Mouse (Mus musculus) heart, embryonic 13.5 days (tissue): ENCODE results near the gene Pdcd4. TPM values are rescaled to one million over a fixed set of nuclear protein-coding genes. Genes with fewer than 3 reads are reported as not detected.
"Not testable (repeated sequence)": the region's sequence is repeated elsewhere in the genome, so short reads cannot be mapped to it uniquely, and the experiment has no call there.

Experiments
- ATAC-seq: fragments of 200-750 bp; cut with Nextera tagmentation; 2 replicates; pipeline ENCODE4 v1.8.0; 2017; ENCODE audit warnings: moderate TSS enrichment; ENCODE audit not compliant: insufficient number of reproducible peaks, low FRiP score, low TSS enrichment; ENCODE audit errors: extremely low read depth
- H3K27ac ChIP-seq: fragments of 300-500 bp; sonication (generic); replicated peaks from 2 replicates; pipeline ENCODE4 v1.5.1; 2015; ENCODE audit warnings: moderate library complexity, mild to moderate bottlenecking, inconsistent platforms
- H3K27me3 ChIP-seq: fragments of 300-500 bp; sonication (generic); replicated peaks from 2 replicates; pipeline ENCODE4 v1.6.1; 2015; ENCODE audit warnings: mild to moderate bottlenecking, inconsistent platforms
- H3K36me3 ChIP-seq: fragments of 300-500 bp; sonication (generic); 2 replicates; pipeline ENCODE4 v1.6.1; 2015; ENCODE audit warnings: mild to moderate bottlenecking, inconsistent platforms
- H3K4me1 ChIP-seq: fragments of 300-500 bp; sonication (generic); 2 replicates; pipeline ENCODE4 v1.6.1; 2015; ENCODE audit warnings: inconsistent platforms
- H3K4me2 ChIP-seq: fragments of 300-500 bp; sonication (generic); 2 replicates; pipeline ENCODE4 v1.6.1; 2015; ENCODE audit warnings: inconsistent platforms, mild to moderate bottlenecking, moderate library complexity
- H3K4me3 ChIP-seq: fragments of 300-500 bp; sonication (generic); 2 replicates; pipeline ENCODE4 v1.5.1; 2015; ENCODE audit warnings: moderate library complexity, mild to moderate bottlenecking, inconsistent platforms
- H3K9ac ChIP-seq: fragments of 300-500 bp; sonication (generic); 2 replicates; pipeline ENCODE4 v1.6.1; 2015; ENCODE audit warnings: inconsistent platforms, mild to moderate bottlenecking, moderate library complexity
- H3K9me3 ChIP-seq: fragments of 300-500 bp; sonication (generic); 2 replicates; pipeline ENCODE4 v1.6.1; 2016; ENCODE audit warnings: inconsistent platforms
- WGBS: fragments of 180-500 bp; shearing (Covaris S2); methylation state at CpG from one replicate; pipeline ENCODE4 v1.1.7; 2015; ENCODE audit warnings: mixed read lengths; 5-methylcytosine and 5-hydroxymethylcytosine counted together
- polyA plus RNA-seq: library from polyadenylated mRNA; unstranded; fragments of >200 nt; fragmentation: Nextera tagmentation; extraction: Ambion mirVana; gene quantifications from 2 replicates; pipeline ENCODE4 v1.2.1, GENCODE M21; 2015

The Pdcd4 gene
- polyA plus RNA-seq, 1 experiment from 2014 or later = 34.6 TPM

DNA sequence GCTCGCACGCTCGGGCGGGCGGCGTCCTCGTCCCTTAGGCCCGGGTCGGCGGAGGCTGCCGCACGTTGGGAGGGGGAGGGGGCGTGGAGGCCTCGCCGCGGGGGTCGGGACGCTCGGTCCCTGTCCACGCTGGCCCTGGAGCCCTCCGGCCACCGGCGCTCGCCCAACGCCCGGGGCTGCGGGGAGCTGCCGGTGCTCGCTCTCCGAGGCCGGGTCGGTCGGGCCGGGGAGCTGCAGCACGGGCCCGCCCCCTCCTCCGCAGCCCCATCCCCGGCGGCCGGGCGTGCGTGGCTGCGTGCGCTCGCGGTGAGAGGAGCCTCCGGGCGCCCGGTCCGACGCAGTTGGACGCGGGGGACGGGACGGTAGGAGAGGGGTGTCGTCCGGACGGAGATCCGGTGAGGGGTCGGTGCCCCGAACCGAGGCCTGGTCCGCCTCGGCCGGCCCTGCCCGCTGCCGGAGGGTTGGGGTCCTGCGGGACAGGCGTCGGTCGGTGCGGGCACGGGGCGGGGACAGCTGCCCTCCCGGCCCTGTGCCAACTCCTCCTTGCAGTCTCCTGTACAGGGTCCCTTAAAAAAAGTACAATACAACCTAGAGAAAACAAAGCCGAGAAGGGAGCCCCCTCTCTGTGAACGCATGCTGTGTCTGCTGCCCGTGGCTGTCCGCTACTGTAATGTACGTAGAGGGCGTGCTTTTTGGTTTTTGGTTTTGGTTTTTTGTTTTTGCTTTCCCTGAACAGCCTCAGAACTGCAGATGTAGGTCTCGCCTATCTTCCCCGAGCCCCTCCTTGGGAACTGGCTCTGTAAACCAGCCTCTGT lies 11.7 kb downstream of the Pdcd4 start:
- WGBS = under 1% methylated on average over 47 of the region's 83 CpGs
- H3K9ac ChIP-seq = peak overlapping the region; percentile 96
- peak; percentile 48 for ATAC-seq

DNA sequence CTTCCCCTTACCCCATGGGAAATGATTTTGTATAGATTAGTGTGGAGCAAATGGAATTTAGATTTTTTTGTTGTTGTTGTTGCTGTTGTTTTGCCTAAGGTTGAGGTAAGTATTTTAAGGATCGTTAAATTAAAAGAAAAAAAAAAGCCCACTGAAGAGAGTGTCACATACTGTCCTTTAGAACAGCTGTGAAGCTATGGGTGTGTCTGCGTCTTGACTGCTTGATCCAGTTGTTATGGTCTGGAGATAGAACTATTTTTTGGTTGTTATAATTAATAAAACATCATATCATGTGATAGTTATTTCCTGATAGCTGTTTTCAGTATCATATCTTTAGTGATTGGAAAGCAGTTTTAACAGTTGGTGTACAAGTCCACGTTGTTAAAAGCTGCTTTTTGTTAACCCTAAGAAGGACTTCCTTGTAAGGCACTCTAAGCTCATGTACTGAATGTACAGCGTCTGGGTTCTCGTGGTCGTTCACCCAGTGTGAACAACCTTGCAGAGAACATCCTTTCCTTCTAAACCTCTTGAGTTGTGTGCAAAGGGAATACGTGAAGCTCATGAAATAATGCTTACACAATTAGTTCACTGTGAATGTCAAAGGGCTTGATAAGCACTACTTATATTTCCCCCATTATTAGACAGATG lies 12.9 kb downstream of the Pdcd4 start:
- peak overlapping the region; percentile 96 for H3K9ac ChIP-seq
- no peaks in the 10 kb centered on the region for H3K9me3 ChIP-seq
- ATAC-seq = no peak
- H3K27me3 ChIP-seq = no peaks in the 10 kb centered on the region
- peaks cover 13% of the 10 kb centered on the region for H3K36me3 ChIP-seq
- H3K4me2 ChIP-seq = peak overlapping the region; percentile 86
- peak overlapping the region; percentile 99 for H3K4me3 ChIP-seq
- no peak overlapping the region for H3K27ac ChIP-seq
- WGBS = 64% methylated on average over 7 of the region's 7 CpGs
- H3K4me1 ChIP-seq = peaks cover 36% of the 10 kb centered on the region

More for the DNA sequence above, 11.7 kb downstream of the Pdcd4 start:
- peak overlapping the region; percentile 99 for H3K4me3 ChIP-seq
- H3K36me3 ChIP-seq = 0 out of 2 replicates have a peak, but pooled peaks cover 3% of the 10 kb centered on the region
- peak overlapping the region; percentile 86 for H3K4me2 ChIP-seq
- peak overlapping the region; percentile 91 for H3K27ac ChIP-seq
- H3K27me3 ChIP-seq = no peaks in the 10 kb centered on the region
- H3K9me3 ChIP-seq = no peaks in the 10 kb centered on the region
- H3K4me1 ChIP-seq = peaks cover 36% of the 10 kb centered on the region

- Histone ChIP-seq H3K4me3 (no peak overlapping the region), H3K36me3 (peaks cover 24% of the 10 kb centered on the region), H3K9ac (no peak overlapping the region), H3K27me3 (no peaks in the 10 kb centered on the region), H3K27ac (no peak overlapping the region), H3K4me2 (no peak overlapping the region), H3K4me1 (peaks cover 36% of the 10 kb centered on the region), H3K9me3 (0 out of 2 replicates have a peak, but pooled peaks cover 4% of the 10 kb centered on the region)
- WGBS = 64% methylated on average over 6 of the region's 6 CpGs
- no peak for ATAC-seq
Measured at GRCm38 (mm10) chr19:53906033-53906702, 14.1 kb downstream of the Pdcd4 start.

DNA sequence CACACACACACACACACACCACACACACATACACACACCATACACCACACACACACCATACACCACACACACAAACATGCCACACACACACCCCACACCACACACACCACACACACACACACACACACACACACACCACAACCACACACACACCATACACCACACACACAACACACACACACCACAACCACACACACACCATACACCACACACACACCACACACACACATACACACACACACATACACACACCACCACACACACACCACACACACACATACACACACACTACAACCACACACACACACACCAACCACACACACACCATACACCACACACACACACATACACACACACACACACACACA lies 14.7 kb downstream of the Pdcd4 start:
- H3K4me3 ChIP-seq, H3K27me3 ChIP-seq, H3K4me2 ChIP-seq, ATAC-seq, H3K27ac ChIP-seq, H3K9me3 ChIP-seq, H3K9ac ChIP-seq: not testable (repeated sequence)
- peaks cover 31% of the 10 kb centered on the region for H3K4me1 ChIP-seq
- peaks cover 28% of the 10 kb centered on the region for H3K36me3 ChIP-seq

DNA sequence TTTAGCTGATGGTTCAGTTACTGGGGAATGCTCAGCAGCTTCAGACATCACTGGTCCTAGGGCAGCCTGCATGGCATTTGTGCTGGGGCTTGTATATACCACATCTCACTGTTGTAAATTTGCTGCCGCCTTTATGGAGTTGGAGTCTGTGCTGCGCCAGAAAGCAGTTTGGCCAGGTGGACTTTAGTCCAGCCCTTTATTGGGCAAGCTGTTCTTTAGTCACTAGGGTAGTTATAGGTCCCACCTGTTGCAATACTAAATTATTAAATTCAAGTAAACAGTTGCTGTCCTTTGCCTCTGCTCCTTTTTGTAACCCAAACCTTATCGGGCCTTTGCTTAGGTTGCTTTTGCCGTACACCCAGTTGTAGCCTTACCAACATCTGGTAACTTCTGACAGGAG lies 22.9 kb downstream of the Pdcd4 start:
- Histone ChIP-seq H3K27me3 (no peaks in the 10 kb centered on the region), H3K27ac (no peak overlapping the region), H3K4me1 (no peaks in the 10 kb centered on the region), H3K4me2 (no peak overlapping the region), H3K9ac (no peak overlapping the region), H3K9me3 (0 out of 2 replicates have a peak, but pooled peaks cover 4% of the 10 kb centered on the region), H3K4me3 (no peak overlapping the region), H3K36me3 (peaks cover 93% of the 10 kb centered on the region)
- no peak for ATAC-seq
- WGBS = 86% methylated on average over 4 of the region's 4 CpGs

DNA sequence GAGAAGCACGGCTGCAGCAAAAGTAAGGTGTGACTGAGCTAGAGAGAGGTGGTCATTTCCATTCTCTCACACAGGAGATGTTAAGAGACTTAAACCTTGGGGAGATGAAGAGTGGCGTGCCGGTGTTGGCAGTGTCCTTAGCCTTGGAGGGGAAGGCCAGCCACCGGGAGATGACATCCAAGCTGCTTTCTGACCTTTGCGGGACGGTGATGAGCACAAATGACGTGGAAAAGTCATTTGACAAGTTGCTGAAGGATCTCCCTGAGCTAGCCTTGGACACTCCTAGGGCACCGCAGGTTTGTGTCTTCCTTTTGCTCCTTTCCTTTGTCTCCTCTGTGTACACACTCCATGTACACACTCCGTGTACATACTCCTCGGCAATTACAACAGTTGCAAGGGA lies 27.5 kb downstream of the Pdcd4 start:
- no peak overlapping the region for H3K27ac ChIP-seq
- H3K36me3 ChIP-seq = peaks cover 86% of the 10 kb centered on the region
- H3K4me2 ChIP-seq = no peak overlapping the region
- ATAC-seq = no peak
- 83% methylated on average over 10 of the region's 10 CpGs for WGBS
- H3K9me3 ChIP-seq = no peaks in the 10 kb centered on the region
- H3K27me3 ChIP-seq = no peaks in the 10 kb centered on the region
- no peak overlapping the region for H3K9ac ChIP-seq
- H3K4me3 ChIP-seq = no peak overlapping the region
- H3K4me1 ChIP-seq = no peaks in the 10 kb centered on the region

GRCm38 (mm10) chr19:53921996-53922395 lies 30.0 kb downstream of the Pdcd4 start:
- H3K9me3 ChIP-seq, H3K4me3 ChIP-seq, H3K4me1 ChIP-seq, H3K27me3 ChIP-seq, H3K4me2 ChIP-seq, ATAC-seq, H3K27ac ChIP-seq, H3K9ac ChIP-seq: not testable (repeated sequence)
- WGBS = 80% methylated on average over 3 of the region's 3 CpGs
- H3K36me3 ChIP-seq = peaks cover 79% of the 10 kb centered on the region

DNA sequence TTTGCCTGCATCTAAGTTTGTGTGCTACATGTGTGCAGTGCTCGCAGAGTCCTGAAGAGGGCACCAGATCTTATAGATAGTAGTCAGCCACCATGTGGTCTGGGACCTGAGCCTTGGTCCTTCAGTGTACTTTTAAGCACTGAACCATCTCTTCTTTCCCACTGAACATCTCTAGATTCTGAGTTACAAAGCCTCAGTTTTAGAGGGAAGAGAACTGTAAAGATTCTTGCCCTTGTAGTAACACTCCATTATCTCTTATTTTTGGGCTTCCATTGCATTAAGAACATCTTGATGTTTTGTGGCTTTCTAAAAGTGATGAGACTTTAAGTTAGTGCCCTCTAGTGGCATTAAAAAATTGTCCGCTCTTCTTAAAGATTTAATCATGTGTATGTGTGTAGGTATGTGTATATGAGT lies 33.3 kb downstream of the Pdcd4 start:
- H3K27me3 ChIP-seq = no peaks in the 10 kb centered on the region
- no peak overlapping the region for H3K27ac ChIP-seq
- H3K36me3 ChIP-seq = peaks cover 74% of the 10 kb centered on the region
- no peak overlapping the region for H3K4me2 ChIP-seq
- no peak overlapping the region for H3K9ac ChIP-seq
- WGBS = 82% methylated on average over 2 of the region's 2 CpGs
- no peak overlapping the region for H3K4me3 ChIP-seq
- ATAC-seq = no peak
- H3K9me3 ChIP-seq = no peaks in the 10 kb centered on the region
- H3K4me1 ChIP-seq = no peaks in the 10 kb centered on the region

DNA sequence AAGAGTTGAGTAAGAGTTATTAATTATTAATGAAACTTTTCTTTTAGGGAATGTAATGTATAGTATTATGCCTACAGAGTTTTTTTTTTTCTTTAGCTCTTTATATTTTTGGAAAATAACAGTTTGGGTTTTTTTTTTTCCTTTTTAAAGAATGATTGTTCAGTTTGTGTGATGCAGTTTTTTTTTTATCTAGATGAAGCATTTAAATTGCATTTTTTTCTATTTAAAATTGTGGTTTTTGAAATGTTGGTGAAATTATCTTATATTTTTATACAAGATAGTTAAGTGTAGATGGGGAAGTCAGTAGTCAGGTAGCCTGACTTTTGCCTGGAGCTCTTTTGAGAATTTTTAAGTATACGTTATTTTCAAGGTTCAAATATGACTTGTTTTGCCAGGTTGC lies 34.7 kb downstream of the Pdcd4 start:
- no peak overlapping the region for H3K4me2 ChIP-seq
- H3K4me3 ChIP-seq = no peak overlapping the region
- H3K27me3 ChIP-seq = no peaks in the 10 kb centered on the region
- no peaks in the 10 kb centered on the region for H3K4me1 ChIP-seq
- H3K9ac ChIP-seq = no peak overlapping the region
- peaks cover 75% of the 10 kb centered on the region for H3K36me3 ChIP-seq
- no peaks in the 10 kb centered on the region for H3K9me3 ChIP-seq
- no peak overlapping the region for H3K27ac ChIP-seq
- ATAC-seq = no peak
- 86% methylated on average over 1 of the region's 1 CpGs for WGBS

DNA sequence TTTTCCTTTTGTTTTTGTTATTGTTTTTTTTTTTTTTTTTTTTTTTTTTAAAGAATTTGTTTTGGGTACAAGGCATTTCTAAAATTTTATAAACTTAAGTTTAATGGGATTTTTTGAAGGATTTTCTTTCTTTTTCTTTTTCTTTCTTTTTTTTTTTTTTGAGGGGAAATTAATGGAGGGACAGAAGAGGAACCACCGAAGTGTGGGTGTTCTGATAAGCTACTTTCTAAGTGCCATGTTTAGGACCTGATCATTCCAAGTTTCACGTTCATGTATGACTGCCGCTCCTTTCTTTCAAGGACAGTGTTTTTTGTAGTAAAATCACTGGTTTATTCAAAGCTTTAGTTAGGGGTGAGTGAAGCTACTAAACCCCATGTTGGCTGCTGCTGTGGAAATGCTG lies 37.2 kb downstream of the Pdcd4 start:
- no peaks in the 10 kb centered on the region for H3K9me3 ChIP-seq
- no peak overlapping the region for H3K4me3 ChIP-seq
- ATAC-seq = no peak
- H3K36me3 ChIP-seq = peaks cover 75% of the 10 kb centered on the region
- no peak overlapping the region for H3K27ac ChIP-seq
- no peak overlapping the region for H3K9ac ChIP-seq
- H3K4me2 ChIP-seq = no peak overlapping the region
- 90% methylated on average over 3 of the region's 3 CpGs for WGBS
- no peaks in the 10 kb centered on the region for H3K27me3 ChIP-seq
- H3K4me1 ChIP-seq = 0 out of 2 replicates have a peak, but pooled peaks cover 3% of the 10 kb centered on the region

GRCm38 (mm10) chr19:53933050-53933449 lies 41.0 kb downstream of the Pdcd4 start:
- Histone ChIP-seq H3K27ac (no peak overlapping the region; the same call in 1 of the 2 replicates), H3K9ac (no peak overlapping the region), H3K4me2 (no peak overlapping the region), H3K9me3 (no peaks in the 10 kb centered on the region), H3K4me3 (no peak overlapping the region), H3K4me1 (0 out of 2 replicates have a peak, but pooled peaks cover 3% of the 10 kb centered on the region), H3K27me3 (no peaks in the 10 kb centered on the region), H3K36me3 (peaks cover 56% of the 10 kb centered on the region)
- ATAC-seq = no peak
